Mouse (Mus musculus): ENCODE results near the gene Olfr8. TPM values are rescaled to one million over a fixed set of nuclear protein-coding genes. Genes with fewer than 3 reads are reported as not detected.
"Not testable (repeated sequence)": the region's sequence is repeated elsewhere in the genome, so short reads cannot be mapped to it uniquely, and the experiment has no call there.

The Olfr8 gene
- polyA plus RNA-seq (2015; fragmentation: Nextera tagmentation; extraction: Ambion mirVana): not detected in 2 replicates

- H3K4me2 ChIP-seq (ENCODE audit: low read length); H3K36me3 ChIP-seq (ENCODE audit: control insufficient read depth, insufficient read depth, low read length); H3K27me3 ChIP-seq (replicated peaks; ENCODE audit: control insufficient read depth, insufficient read depth, low read length); H3K4me1 ChIP-seq (ENCODE audit: control insufficient read depth, insufficient read depth, low read depth, low read length); H3K9ac ChIP-seq (ENCODE audit: low read depth, low read length); H3K9me3 ChIP-seq (ENCODE audit: control insufficient read depth, low read length); H3K4me3 ChIP-seq (ENCODE audit: low read length); H3K27ac ChIP-seq (ENCODE audit: low read depth, low read length); ATAC-seq: not testable (repeated sequence)
- WGBS: 86% methylated on average over 1 of the region's 1 CpGs
Measured at GRCm38 (mm10) chr10:78950336-78950735, at the start of gene Olfr8. TSS of gene Olfr8 (plus strand) at chr10:78950636.

DNA sequence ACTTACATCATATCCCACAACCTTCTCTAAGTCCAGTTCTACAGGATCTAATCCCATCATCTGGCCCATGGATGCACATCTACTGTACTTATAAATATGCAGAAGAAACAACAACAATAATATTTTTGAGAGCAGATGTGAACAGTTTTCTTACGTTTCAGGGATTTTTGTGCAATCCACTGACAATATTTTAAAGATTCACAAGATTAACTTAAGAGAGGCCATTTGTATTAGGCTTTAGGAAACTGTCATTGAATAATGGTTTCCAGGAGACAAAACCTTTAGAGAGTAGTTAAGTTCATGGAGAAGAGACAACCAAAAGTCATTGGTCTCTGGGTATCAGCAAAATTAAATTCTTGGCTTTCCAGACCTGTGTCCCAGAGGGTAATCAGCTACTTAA lies 37.6 kb upstream of the Olfr8 start, which contains the start of gene Olfr1354:
Olfr1354 (plus strand) TSS at position 301 of the 400 bp plus-strand sequence.
- 79% methylated on average over 1 of the region's 1 CpGs for WGBS
- not testable (repeated sequence) for H3K4me3 ChIP-seq (ENCODE audit: low read length); H3K4me1 ChIP-seq (ENCODE audit: control insufficient read depth, insufficient read depth, low read depth, low read length); H3K9ac ChIP-seq (ENCODE audit: low read depth, low read length); H3K27me3 ChIP-seq (replicated peaks; ENCODE audit: control insufficient read depth, insufficient read depth, low read length); H3K4me2 ChIP-seq (ENCODE audit: low read length); H3K27ac ChIP-seq (ENCODE audit: low read depth, low read length); ATAC-seq; H3K9me3 ChIP-seq (ENCODE audit: control insufficient read depth, low read length); H3K36me3 ChIP-seq (ENCODE audit: control insufficient read depth, insufficient read depth, low read length)

- not testable (repeated sequence) for H3K27ac ChIP-seq (ENCODE audit: low read depth, low read length); ATAC-seq; H3K4me1 ChIP-seq (ENCODE audit: control insufficient read depth, insufficient read depth, low read depth, low read length); H3K4me3 ChIP-seq (ENCODE audit: low read length); H3K36me3 ChIP-seq (ENCODE audit: control insufficient read depth, insufficient read depth, low read length); H3K9ac ChIP-seq (ENCODE audit: low read depth, low read length); H3K9me3 ChIP-seq (ENCODE audit: control insufficient read depth, low read length); H3K4me2 ChIP-seq (ENCODE audit: low read length); H3K27me3 ChIP-seq (replicated peaks; ENCODE audit: control insufficient read depth, insufficient read depth, low read length)
Measured at GRCm38 (mm10) chr10:78963009-78963408, 12.6 kb downstream of the Olfr8 start, which contains the start of gene Olfr1353. TSS of gene Olfr1353 (plus strand) at chr10:78963309.

DNA sequence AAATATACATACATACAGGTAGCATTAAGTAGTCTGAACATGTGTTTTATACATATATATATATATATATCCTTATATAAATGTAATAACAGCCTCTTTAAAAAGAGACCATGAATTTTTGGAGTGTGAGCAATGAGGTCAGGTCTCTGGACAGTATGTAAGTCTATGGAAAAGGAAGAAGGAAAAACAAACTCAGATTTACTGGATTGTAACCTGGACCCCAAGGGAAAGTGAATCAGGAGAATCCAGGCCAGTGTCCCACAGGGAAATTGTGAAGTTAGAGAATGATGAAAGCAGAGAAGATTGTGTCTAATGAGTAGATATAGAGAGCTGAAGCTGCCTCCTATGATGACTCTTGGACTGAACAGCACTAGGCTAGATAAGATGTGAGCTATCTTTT lies 30.3 kb downstream of the Olfr8 start, which contains the start of gene Olfr1352:
Olfr1352 (plus strand) TSS at position 301 of the 400 bp plus-strand sequence.
- no peak within 1 kb of the TSS for H3K9ac ChIP-seq (ENCODE audit: low read depth, low read length)
- no peaks in the 10 kb centered on the region for H3K4me1 ChIP-seq (ENCODE audit: control insufficient read depth, insufficient read depth, low read depth, low read length)
- no peak within 1 kb of the TSS for H3K4me3 ChIP-seq (ENCODE audit: low read length)
- no peaks in the 10 kb centered on the region for H3K27me3 ChIP-seq (replicated peaks; ENCODE audit: control insufficient read depth, insufficient read depth, low read length)
- H3K36me3 ChIP-seq (ENCODE audit: control insufficient read depth, insufficient read depth, low read length): no peaks in the 10 kb centered on the region
- ATAC-seq: no peak
- H3K27ac ChIP-seq (ENCODE audit: low read depth, low read length): no peak within 1 kb of the TSS
- no peak within 1 kb of the TSS for H3K4me2 ChIP-seq (ENCODE audit: low read length)
- H3K9me3 ChIP-seq (ENCODE audit: control insufficient read depth, low read length): no peaks in the 10 kb centered on the region

Other genes with a start within 250 kb of the Olfr8 start
- gene Casp14, start 232.3 kb upstream of the Olfr8 start, polyA plus RNA-seq (2015; fragmentation: Nextera tagmentation; extraction: Ambion mirVana): not detected in 2 replicates
- 0.25 and 0.26 TPM in 2 replicates for gene Ccdc105, start 197.6 kb upstream of the Olfr8 start, polyA plus RNA-seq (2015; fragmentation: Nextera tagmentation; extraction: Ambion mirVana)
- 32.6 and 37.3 TPM in 2 replicates for gene Slc1a6, start 170.1 kb upstream of the Olfr8 start, polyA plus RNA-seq (2015; fragmentation: Nextera tagmentation; extraction: Ambion mirVana)
- gene Olfr1356, start 98.5 kb upstream of the Olfr8 start, polyA plus RNA-seq (2015; fragmentation: Nextera tagmentation; extraction: Ambion mirVana): not detected in 2 replicates
- not detected in 2 replicates for gene Olfr1355, start 75.1 kb upstream of the Olfr8 start, polyA plus RNA-seq (2015; fragmentation: Nextera tagmentation; extraction: Ambion mirVana)
- gene Olfr1354, start 37.5 kb upstream of the Olfr8 start, polyA plus RNA-seq (2015; fragmentation: Nextera tagmentation; extraction: Ambion mirVana): not detected in 2 replicates
- not detected in 2 replicates for gene Olfr1353, start 12.7 kb downstream of the Olfr8 start, polyA plus RNA-seq (2015; fragmentation: Nextera tagmentation; extraction: Ambion mirVana)
- not detected in 2 replicates for gene Olfr1352, start 30.4 kb downstream of the Olfr8 start, polyA plus RNA-seq (2015; fragmentation: Nextera tagmentation; extraction: Ambion mirVana)
- not detected in 2 replicates for gene Olfr1351, start 61.8 kb downstream of the Olfr8 start, polyA plus RNA-seq (2015; fragmentation: Nextera tagmentation; extraction: Ambion mirVana)
- gene Olfr57, start 78.1 kb downstream of the Olfr8 start, polyA plus RNA-seq (2015; fragmentation: Nextera tagmentation; extraction: Ambion mirVana): 0.31 and 0.45 TPM in 2 replicates
- 38.5 and 43.5 TPM in 2 replicates for gene 2610008E11Rik, start 147.0 kb downstream of the Olfr8 start, polyA plus RNA-seq (2015; fragmentation: Nextera tagmentation; extraction: Ambion mirVana)
- not detected in 2 replicates for gene Vmn2r80, start 198.1 kb downstream of the Olfr8 start, polyA plus RNA-seq (2015; fragmentation: Nextera tagmentation; extraction: Ambion mirVana)